Mouse (Mus musculus) left cerebral cortex, postnatal 4 days (tissue): ENCODE results near the gene Sertad3. TPM values are rescaled to one million over a fixed set of nuclear protein-coding genes. Genes with fewer than 3 reads are reported as not detected.

Experiments
- DNase-seq: peaks from one replicate; pipeline ENCODE4 v3.0.0-alpha.2; 2022
- intact Hi-C: fragments of 180-260 bp; cut with DNase I; formaldehyde crosslinking; loops from one replicate; pipeline ENCODE4 v1.15.1; 2025
- total RNA-seq, 2 experiments: library from RNA; stranded (reverse); gene quantifications; 2 replicates each; pipeline ENCODE4 v1.2.3; 2021

The Sertad3 gene
- total RNA-seq, 2 experiments from 2014 or later = 3.1 to 3.2 TPM

GRCm38 (mm10) chr7:27460477-27460876 is 13.1 kb upstream of the Sertad3 start:
- intact Hi-C loops = no loop called here

GRCm38 (mm10) chr7:27467648-27468047 is 5.9 kb upstream of the Sertad3 start:
- peak; percentile 43 for DNase-seq
- intact Hi-C loops = no loop called here

More at GRCm38 (mm10) chr7:27460477-27460876, 13.1 kb upstream of the Sertad3 start:
- no peak for DNase-seq

DNA sequence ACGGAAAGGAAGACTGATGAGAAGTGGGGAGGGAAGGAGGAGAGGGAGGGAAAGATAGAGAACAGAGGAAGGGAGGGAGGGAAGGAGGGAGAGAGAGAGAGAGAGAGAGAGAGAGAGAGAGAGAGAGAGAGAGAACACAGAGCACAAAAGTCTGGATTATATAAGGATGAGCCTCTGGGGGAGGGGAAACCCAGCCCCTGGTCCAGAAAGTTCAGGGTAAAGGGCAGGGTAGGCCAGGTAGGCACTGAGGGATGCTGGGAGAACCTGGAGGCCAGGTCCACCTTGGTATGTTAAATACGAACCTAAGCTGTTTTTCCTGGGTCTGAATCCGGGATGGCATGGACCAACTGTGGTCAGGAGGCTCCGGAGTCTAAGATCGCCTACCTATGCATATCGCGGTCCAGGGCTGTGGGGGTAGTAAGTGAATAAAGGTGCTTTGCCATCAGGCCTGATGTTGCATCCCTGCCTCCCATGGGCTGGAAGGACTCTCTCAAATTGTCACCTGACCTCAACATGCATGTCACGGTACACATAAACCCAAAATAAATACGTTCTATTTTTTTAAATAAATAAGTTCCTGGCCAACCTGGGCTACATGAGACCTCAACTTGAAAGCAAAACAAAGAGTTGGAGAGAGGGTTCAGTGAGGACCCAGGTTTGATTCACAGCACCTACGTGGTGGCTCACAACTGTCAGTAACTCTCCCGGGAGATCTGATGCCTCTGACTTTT is 2.0 kb upstream of the Sertad3 start:
- intact Hi-C loops = no loop called here
- no peak for DNase-seq

DNA sequence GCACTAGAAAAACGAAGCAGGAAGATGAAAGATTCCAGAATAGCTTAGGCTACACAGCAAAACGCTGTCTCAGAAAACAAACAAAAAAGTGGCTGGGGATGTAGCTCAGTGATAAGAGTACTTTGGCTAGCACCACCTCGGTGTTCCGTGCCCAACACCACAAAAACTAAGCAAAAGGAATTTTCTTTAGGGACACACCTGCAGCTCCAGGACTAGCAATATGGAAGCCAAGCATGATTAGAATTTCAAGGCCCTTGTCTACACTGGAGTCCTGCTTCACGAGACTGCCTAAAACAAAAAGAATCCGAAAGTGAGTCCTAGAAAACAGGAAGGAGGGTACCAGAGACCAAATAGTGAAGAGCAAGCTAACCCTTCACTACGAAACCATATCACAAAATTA is 972 bp upstream of the Sertad3 start:
- intact Hi-C loops = no loop called here

DNA sequence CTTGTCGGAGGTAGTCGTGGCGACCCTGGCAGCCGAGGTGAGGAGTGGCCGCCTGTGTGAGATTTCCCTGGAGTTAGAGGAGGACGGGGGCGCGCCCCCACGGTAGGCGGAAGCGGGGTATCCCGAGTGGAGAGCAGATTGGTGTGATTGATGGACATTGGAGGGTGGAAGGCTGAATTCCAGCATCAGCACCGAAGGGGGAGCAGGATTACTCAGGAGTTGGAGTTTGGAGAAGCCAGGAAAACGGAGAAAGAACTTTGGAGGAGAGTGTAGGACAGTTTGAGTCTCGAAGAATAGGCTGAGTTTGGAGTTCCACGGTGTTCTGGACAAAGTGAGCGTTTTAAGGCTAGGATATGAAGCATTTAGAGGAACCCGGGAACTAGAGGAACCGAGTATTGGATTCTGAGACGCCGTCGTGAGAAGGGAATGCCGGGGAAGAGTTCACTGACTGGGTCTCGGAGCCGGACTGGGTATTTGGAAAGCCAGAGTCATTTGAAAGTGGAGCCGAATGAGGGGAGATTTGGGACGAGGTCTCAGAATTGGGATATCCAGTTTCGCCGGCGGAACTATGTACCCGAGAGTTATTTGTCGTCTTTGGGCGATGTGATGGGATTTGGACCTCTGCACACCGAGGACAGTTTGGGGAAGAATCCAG is 394 bp downstream of the Sertad3 start:
- DNase-seq = no peak
- intact Hi-C loops = no loop called here

More for the DNA sequence above, 972 bp upstream of the Sertad3 start:
- DNase-seq = no peak

DNA sequence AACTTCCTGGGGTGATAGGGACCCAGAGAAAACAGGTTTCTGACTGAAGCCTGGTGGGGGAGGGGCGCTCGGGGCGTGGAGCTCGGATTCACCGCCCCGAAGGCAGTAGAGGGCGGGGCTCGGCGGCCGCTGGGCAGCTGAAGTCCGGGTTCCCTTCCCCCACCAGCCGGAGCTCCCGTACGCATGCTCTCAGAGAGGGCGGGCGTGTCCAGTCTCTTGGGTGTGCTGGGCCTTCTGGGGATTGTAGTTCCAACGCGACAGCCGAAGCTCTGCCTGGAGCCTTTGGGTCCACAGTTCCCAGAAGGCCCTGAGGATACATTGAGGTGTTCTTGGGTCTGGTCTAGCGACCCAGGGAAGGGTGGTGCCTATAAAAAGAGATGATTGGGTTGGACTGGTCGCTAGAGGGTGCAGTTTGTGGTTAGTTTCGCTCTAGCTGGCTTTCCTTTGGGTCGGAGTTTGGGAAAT is 954 bp downstream of the Sertad3 start:
- intact Hi-C loops = no loop called here

GRCm38 (mm10) chr7:27475596-27475995 is 2.0 kb downstream of the Sertad3 start:
- no peak for DNase-seq
- intact Hi-C loops = no loop called here

More for the DNA sequence above, 954 bp downstream of the Sertad3 start:
- peak; percentile 98 for DNase-seq

- intact Hi-C loops = no loop called here
- no peak for DNase-seq
Measured at GRCm38 (mm10) chr7:27476098-27476635, 2.6 kb downstream of the Sertad3 start.

- intact Hi-C loops = no loop called here
- DNase-seq = no peak
Measured at GRCm38 (mm10) chr7:27478561-27478960, 5.0 kb downstream of the Sertad3 start.

DNA sequence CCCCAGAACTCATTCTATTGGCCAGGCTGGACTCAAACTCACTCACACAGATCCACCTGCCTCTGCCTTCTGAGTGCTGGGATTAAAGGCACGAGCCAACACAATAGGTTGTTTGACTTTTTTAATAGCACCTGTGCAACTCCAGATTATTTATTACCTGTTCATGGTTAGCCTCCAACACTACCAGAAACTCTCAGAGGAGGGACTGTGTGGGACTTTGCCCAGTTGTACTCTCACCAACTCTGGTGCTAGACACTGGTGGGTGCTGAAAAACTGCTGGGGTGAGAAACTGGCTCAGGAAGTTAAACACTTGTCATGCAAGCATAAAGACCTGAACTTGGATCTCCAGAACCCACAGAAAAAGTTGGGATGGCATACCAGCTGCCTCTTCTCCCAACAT is 6.2 kb downstream of the Sertad3 start:
- DNase-seq = no peak
- intact Hi-C loops = no loop called here

GRCm38 (mm10) chr7:27480506-27480905 is 6.9 kb downstream of the Sertad3 start:
- no peak for DNase-seq

DNA sequence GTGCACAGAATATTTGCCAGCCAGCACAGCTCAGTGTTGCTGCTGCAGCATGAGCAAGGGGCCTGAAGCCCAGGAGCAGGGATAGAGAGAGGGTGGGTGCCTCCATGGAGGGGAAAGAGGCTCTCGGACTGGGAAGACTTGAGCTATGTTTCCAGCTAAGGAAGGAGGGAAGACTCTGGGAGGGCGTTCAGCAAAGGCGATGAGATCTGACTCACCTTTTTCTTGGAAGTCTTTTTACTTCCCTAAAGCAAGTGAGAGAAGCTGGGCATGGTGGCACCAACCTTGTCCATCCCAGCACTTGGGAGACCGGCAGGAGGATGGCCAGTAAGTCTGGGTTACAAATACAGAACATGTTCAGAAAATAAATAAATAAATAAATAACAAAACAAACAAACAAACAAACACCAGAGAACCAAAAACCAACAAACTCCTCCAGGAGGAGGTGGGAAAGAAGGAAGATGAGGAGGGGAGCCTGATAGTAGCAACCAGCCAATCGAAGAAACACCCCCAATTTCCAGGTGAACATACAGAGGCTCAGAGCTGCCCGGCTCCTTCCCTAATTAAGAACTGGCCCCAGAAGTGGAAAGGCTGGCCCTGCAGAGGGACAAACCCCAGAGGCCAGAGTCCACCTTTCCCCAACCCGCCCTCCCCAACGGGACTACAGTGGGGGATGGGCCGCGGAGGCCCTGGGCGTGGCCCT is 7.5 kb downstream of the Sertad3 start:
- intact Hi-C loops = no loop called here

More at GRCm38 (mm10) chr7:27480506-27480905, 6.9 kb downstream of the Sertad3 start:
- intact Hi-C loops = no loop called here

DNA sequence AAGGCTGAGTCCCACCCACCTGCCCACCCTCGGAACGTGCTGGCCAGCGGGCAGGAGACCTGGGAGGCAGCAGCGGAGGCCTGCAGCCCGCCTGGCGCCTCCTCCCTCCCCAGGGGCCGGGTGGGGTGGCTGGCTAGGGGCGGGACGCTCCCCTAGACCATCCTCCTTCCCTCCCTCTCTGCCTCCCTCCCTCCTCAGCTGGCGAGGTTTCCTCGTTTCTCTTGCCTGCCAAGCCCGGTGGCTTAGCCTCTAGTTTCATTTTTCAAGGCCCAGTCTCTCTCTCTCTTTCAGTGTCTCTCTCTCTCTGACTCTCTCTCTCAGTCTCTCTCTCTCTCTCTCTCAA is 8.0 kb downstream of the Sertad3 start:
- peak; percentile 80 for DNase-seq
- intact Hi-C loops = no loop called here

More for the DNA sequence above, 7.5 kb downstream of the Sertad3 start:
- no peak for DNase-seq

GRCm38 (mm10) chr7:27483860-27484259 is 10.3 kb downstream of the Sertad3 start:
- intact Hi-C loops = no loop called here
- DNase-seq = no peak

GRCm38 (mm10) chr7:27486102-27486769 is 12.7 kb downstream of the Sertad3 start:
- intact Hi-C loops = no loop called here
- no peak for DNase-seq

GRCm38 (mm10) chr7:27486770-27487697 is 13.5 kb downstream of the Sertad3 start, which contains the start of gene Sertad1:
Sertad1 (plus strand) TSS chr7:27486910.
- intact Hi-C loops = no loop called here
- peak; percentile 100 for DNase-seq

DNA sequence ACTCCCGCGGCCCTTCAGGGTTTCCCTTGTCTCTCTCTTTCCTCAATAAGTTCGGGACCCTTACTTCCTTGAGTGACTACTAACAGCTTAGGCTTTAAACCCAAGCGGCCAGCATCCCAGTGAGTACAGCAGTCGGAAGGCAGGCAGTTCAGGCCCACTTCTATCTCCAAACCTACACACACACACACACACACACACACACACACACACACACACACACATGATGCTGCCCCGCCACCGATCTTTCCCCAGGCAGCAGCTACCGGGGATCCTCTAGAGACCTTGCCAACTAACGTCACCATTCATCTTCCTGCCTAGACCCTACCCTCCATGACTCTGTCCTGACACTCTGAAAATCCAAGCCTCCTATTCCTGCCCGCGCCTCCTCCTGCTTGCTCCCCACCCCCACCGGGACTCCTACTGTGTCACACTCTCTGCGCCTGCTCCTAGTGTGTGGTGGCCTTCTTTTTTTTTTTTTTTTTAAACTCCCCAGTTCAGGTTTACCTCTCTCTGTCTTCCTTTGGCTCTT is 14.2 kb downstream of the Sertad3 start:
- DNase-seq = peak; percentile 43
- intact Hi-C loops = no loop called here

- no peak for DNase-seq
- intact Hi-C loops = no loop called here
Measured at GRCm38 (mm10) chr7:27489270-27489869, 15.8 kb downstream of the Sertad3 start.

DNA sequence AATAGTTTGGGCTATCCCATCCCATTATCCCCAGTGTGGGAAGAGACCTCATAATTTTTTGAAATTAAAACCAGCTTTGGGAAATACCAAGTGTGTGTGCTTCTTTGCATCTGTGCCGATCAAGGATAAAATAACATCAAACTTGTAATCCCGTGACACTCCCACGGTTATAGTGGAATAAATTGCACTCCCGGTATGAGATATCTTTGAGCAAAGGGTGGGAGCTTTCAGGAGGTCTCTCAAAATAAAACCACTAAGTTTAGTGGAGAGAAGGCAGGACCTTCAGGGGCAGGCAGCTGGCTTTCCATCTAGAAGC is 16.6 kb downstream of the Sertad3 start:
- DNase-seq = no peak
- intact Hi-C loops = no loop called here
